Mouse (Mus musculus): ENCODE measurements around the gene Tomm20. TPM values are rescaled to one million over a fixed set of nuclear protein-coding genes. Genes with fewer than 3 reads are reported as not detected.

The Tomm20 gene
- polyA plus RNA-seq, 1 experiment from 2014 or later = 189 TPM

DNA sequence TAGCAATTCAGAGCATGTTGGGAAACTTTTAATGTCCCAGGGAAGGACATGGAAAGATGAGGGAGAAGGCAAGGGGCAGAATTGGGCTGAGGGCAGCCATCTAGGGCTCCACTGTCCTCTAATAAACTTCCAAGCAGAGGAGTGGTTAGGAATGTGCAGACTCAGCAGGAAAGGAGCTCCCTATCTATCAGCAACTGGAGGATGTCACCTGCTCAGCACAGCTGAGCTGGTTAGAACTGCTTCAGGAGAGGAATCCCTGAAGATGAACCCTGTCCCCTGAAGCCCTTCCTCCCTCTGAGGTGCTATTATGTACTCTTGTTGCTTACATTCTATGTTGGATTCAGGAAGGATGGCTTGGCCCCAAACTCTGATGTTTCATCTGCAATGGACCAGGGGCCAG lies 17.6 kb downstream of the Tomm20 start:
- H3K27ac ChIP-seq = no peak overlapping the region
- no peak for ATAC-seq (ENCODE audit: low FRiP score, low read depth)
- H3K36me3 ChIP-seq = peaks cover 16% of the 10 kb centered on the region
- no peaks in the 10 kb centered on the region for H3K27me3 ChIP-seq (replicated peaks)
- H3K4me3 ChIP-seq = no peak overlapping the region
- no peak overlapping the region for H3K4me2 ChIP-seq (replicated peaks)
- H3K4me1 ChIP-seq = no peaks in the 10 kb centered on the region
- no peak overlapping the region for H3K9ac ChIP-seq
- no peaks in the 10 kb centered on the region for H3K9me3 ChIP-seq

DNA sequence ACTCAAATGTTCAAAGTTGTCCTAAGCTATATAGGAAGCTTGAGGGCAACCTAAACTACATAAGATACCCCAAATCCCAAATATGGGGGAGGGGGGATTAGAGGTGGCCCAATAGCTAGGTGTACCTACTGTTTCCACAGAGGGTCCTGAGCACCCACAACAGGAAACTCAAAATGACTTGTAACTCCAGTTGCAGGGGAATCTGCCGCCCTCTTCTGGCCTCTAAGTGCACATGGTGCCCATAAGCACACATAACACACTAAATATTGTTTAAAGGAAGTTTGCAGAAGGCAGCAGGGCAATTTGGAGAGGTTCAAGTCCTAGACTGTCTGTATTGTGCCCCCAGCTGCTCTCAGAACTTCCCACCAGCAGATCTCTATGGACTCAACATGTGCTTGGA lies 18.6 kb downstream of the Tomm20 start:
- 42% methylated on average over 1 of the region's 1 CpGs for WGBS
- no peaks in the 10 kb centered on the region for H3K9me3 ChIP-seq
- H3K9ac ChIP-seq = no peak overlapping the region
- peaks cover 10% of the 10 kb centered on the region; the same call in 1 of the 2 replicates for H3K36me3 ChIP-seq
- no peaks in the 10 kb centered on the region for H3K27me3 ChIP-seq (replicated peaks)
- H3K4me2 ChIP-seq (replicated peaks) = no peak overlapping the region
- no peak for ATAC-seq (ENCODE audit: low FRiP score, low read depth)
- no peaks in the 10 kb centered on the region for H3K4me1 ChIP-seq
- H3K4me3 ChIP-seq = no peak overlapping the region
- H3K27ac ChIP-seq = no peak overlapping the region

DNA sequence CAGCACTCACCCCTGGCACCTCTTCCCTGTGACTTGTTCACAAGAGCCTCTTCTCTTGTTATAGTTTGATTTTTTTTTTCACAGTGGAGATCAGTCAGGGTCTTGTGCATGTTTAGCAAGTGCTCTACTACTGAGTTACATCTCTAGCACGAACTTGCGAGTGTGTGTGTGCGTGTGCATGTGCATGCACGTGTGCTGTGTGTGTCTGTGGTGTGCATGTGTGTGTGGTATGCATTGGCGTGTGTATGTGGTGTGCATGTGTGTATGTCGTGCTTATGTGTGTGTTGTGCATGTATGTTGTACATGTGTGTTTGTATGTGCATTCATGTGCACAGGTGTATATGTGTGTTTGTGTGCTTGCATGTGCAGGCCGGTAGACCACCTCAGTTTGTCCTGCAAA lies 22.7 kb downstream of the Tomm20 start:
- no peaks in the 10 kb centered on the region for H3K4me1 ChIP-seq
- no peaks in the 10 kb centered on the region for H3K9me3 ChIP-seq
- H3K4me3 ChIP-seq = no peak overlapping the region
- no peak overlapping the region for H3K27ac ChIP-seq
- H3K4me2 ChIP-seq (replicated peaks) = no peak overlapping the region
- WGBS = 90% methylated on average over 7 of the region's 7 CpGs
- H3K36me3 ChIP-seq = peaks cover 3% of the 10 kb centered on the region; the same call in 1 of the 2 replicates
- no peaks in the 10 kb centered on the region for H3K27me3 ChIP-seq (replicated peaks)
- no peak overlapping the region for H3K9ac ChIP-seq
- ATAC-seq (ENCODE audit: low FRiP score, low read depth) = no peak

GRCm38 (mm10) chr8:126921432-126921831 lies 24.2 kb downstream of the Tomm20 start:
- H3K4me2 ChIP-seq (replicated peaks) = no peak overlapping the region
- H3K4me1 ChIP-seq = no peaks in the 10 kb centered on the region
- H3K36me3 ChIP-seq = peaks cover 3% of the 10 kb centered on the region; the same call in 1 of the 2 replicates
- H3K9me3 ChIP-seq = no peaks in the 10 kb centered on the region
- H3K9ac ChIP-seq = no peak overlapping the region
- H3K27ac ChIP-seq = no peak overlapping the region
- H3K27me3 ChIP-seq (replicated peaks) = no peaks in the 10 kb centered on the region
- 94% methylated on average over 3 of the region's 3 CpGs for WGBS
- ATAC-seq (ENCODE audit: low FRiP score, low read depth) = no peak
- H3K4me3 ChIP-seq = no peak overlapping the region

DNA sequence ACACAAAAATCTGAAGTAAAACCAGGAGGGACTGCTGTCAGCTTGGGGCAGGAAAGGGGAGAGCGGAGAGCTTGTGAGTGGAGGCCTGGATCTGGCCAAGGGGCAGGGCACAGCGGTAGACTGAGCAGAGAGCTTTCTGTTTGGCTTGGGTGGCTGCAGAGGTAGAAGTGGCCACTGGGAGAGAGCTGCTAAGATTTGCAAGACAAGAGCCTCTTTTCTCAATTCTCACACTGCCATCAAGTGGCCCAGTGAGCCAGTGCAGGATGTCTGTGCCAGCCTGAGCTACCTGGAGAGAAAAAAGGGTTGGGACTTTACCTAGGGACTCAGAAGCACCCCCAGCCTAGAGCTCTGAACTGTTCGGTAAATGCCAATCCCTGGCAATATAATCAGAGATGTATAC lies 24.8 kb downstream of the Tomm20 start:
- H3K4me2 ChIP-seq (replicated peaks) = no peak overlapping the region
- H3K27me3 ChIP-seq (replicated peaks) = no peaks in the 10 kb centered on the region
- H3K4me3 ChIP-seq = no peak overlapping the region
- H3K4me1 ChIP-seq = no peaks in the 10 kb centered on the region
- peak; percentile 68 for ATAC-seq (ENCODE audit: low FRiP score, low read depth)
- no peak overlapping the region for H3K27ac ChIP-seq
- no peaks in the 10 kb centered on the region for H3K9me3 ChIP-seq
- no peak overlapping the region for H3K9ac ChIP-seq
- H3K36me3 ChIP-seq = peaks cover 3% of the 10 kb centered on the region; the same call in 1 of the 2 replicates
- WGBS = 41% methylated on average over 3 of the region's 3 CpGs

GRCm38 (mm10) chr8:126920386-126920785 lies 25.3 kb downstream of the Tomm20 start:
- Histone ChIP-seq H3K9ac (no peak overlapping the region), H3K4me2 (replicated peaks) (no peak overlapping the region), H3K27ac (no peak overlapping the region), H3K4me1 (no peaks in the 10 kb centered on the region), H3K9me3 (no peaks in the 10 kb centered on the region), H3K27me3 (replicated peaks) (no peaks in the 10 kb centered on the region), H3K36me3 (peaks cover 3% of the 10 kb centered on the region; the same call in 1 of the 2 replicates), H3K4me3 (no peak overlapping the region)
- ATAC-seq (ENCODE audit: low FRiP score, low read depth) = no peak
- 81% methylated on average over 6 of the region's 6 CpGs for WGBS

DNA sequence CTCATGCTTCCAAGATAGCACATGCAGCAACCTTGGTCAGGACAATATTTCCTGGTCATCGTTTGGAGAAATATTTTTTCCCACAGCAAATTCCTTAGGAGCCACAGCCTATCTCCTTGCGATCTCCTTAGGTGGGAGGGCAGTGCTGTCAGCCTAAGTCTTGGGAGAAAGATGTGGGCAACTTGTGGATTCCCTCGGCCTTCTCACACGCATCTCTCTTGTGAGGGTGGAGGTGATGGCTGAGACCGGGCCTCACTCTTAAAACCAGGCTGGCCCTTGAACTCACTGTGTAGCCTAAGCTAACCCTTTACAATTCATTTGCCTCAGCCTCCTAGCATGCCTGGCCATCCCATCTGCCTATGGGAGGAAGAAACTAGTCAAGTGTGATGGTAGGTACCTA lies 25.9 kb downstream of the Tomm20 start:
- Histone ChIP-seq H3K4me1 (peaks cover 2% of the 10 kb centered on the region), H3K27me3 (replicated peaks) (no peaks in the 10 kb centered on the region), H3K4me2 (replicated peaks) (no peak overlapping the region), H3K27ac (no peak overlapping the region), H3K4me3 (no peak overlapping the region), H3K9me3 (no peaks in the 10 kb centered on the region), H3K36me3 (peaks cover 3% of the 10 kb centered on the region; the same call in 1 of the 2 replicates), H3K9ac (no peak overlapping the region)
- no peak for ATAC-seq (ENCODE audit: low FRiP score, low read depth)
- 93% methylated on average over 5 of the region's 5 CpGs for WGBS

- Histone ChIP-seq H3K27me3 (replicated peaks) (no peaks in the 10 kb centered on the region), H3K4me2 (replicated peaks) (no peak overlapping the region), H3K9ac (no peak overlapping the region), H3K4me1 (peaks cover 7% of the 10 kb centered on the region), H3K9me3 (no peaks in the 10 kb centered on the region), H3K27ac (no peak overlapping the region), H3K4me3 (no peak overlapping the region), H3K36me3 (peaks cover 3% of the 10 kb centered on the region; the same call in 1 of the 2 replicates)
- no peak for ATAC-seq (ENCODE audit: low FRiP score, low read depth)
- WGBS = 63% methylated on average over 2 of the region's 2 CpGs
These were observed 26.4 kb downstream of the Tomm20 start for GRCm38 (mm10) chr8:126919255-126919654.

- Histone ChIP-seq H3K9me3 (no peaks in the 10 kb centered on the region), H3K4me1 (peaks cover 13% of the 10 kb centered on the region), H3K4me3 (no peak overlapping the region), H3K36me3 (peaks cover 3% of the 10 kb centered on the region; the same call in 1 of the 2 replicates), H3K27ac (no peak overlapping the region), H3K9ac (no peak overlapping the region), H3K27me3 (replicated peaks) (no peaks in the 10 kb centered on the region), H3K4me2 (replicated peaks) (no peak overlapping the region)
- 95% methylated on average over 1 of the region's 1 CpGs for WGBS
- ATAC-seq (ENCODE audit: low FRiP score, low read depth) = no peak
These were observed 27.3 kb downstream of the Tomm20 start for GRCm38 (mm10) chr8:126918356-126918755.

DNA sequence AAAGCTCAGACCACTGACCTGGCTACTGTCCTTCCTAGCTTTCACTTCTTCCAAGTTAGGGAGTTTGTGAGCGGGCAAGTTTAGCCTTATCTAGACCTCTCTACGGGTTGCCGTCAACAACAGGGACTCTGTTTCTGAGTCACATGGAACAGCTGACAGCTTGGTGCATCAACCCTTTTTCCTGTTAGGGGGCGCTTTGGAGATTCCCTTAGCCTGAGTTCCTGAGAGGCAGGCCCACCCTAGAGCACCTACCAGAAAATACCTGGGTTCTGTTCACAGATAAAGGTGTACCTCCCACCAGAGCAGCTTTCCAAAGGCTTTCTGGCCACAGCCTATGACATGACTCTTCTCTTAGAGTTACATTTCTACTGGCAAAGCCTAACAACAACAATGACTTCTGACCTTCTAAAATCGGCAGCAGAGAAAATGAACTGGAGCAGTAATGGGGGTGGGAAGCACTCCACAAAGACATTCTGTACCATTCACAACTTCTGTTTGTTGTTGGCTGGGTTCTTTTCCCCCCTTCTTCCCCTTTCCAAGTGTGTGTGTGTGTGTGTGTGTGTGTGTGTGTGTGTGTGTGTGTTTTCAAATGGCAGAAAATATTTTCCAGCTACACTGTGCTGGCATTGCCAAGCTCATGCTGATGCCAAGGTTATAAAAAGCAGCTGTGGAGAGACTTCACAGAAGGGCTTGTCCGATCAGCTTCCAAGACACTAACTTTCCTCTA lies 28.3 kb downstream of the Tomm20 start:
- 71% methylated on average over 6 of the region's 6 CpGs for WGBS
- no peak for ATAC-seq (ENCODE audit: low FRiP score, low read depth)

DNA sequence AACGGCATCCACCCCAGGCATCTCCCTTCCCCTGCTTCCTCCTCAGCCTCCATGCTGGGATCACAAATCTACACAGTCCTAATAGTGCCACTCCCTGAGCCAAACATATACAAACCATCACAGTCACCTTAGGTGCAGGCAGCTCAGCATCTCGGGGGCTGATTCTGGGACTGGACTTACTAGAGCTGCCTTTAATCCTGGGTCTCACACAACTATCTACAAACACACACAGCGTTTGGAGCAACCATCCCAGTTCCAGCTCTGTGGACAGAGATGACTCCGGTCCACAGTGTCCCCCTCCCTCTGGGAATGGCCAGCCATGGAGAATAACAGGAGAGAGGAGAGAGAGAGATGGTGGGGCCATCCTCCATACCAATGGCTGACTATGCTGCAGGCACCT lies 29.0 kb downstream of the Tomm20 start:
- Histone ChIP-seq H3K9me3 (no peaks in the 10 kb centered on the region), H3K27me3 (replicated peaks) (no peaks in the 10 kb centered on the region), H3K36me3 (no peaks in the 10 kb centered on the region), H3K4me3 (no peak overlapping the region), H3K4me2 (replicated peaks) (no peak overlapping the region), H3K4me1 (peaks cover 14% of the 10 kb centered on the region), H3K27ac (no peak overlapping the region), H3K9ac (no peak overlapping the region)
- ATAC-seq (ENCODE audit: low FRiP score, low read depth) = no peak
- WGBS = 87% methylated on average over 4 of the region's 4 CpGs

More for the DNA sequence above, 28.3 kb downstream of the Tomm20 start:
- peaks cover 14% of the 10 kb centered on the region for H3K4me1 ChIP-seq
- H3K9me3 ChIP-seq = no peaks in the 10 kb centered on the region
- H3K27me3 ChIP-seq (replicated peaks) = no peaks in the 10 kb centered on the region
- no peak overlapping the region for H3K27ac ChIP-seq
- H3K9ac ChIP-seq = no peak overlapping the region
- no peaks in the 10 kb centered on the region for H3K36me3 ChIP-seq
- H3K4me3 ChIP-seq = no peak overlapping the region
- H3K4me2 ChIP-seq (replicated peaks) = no peak overlapping the region

DNA sequence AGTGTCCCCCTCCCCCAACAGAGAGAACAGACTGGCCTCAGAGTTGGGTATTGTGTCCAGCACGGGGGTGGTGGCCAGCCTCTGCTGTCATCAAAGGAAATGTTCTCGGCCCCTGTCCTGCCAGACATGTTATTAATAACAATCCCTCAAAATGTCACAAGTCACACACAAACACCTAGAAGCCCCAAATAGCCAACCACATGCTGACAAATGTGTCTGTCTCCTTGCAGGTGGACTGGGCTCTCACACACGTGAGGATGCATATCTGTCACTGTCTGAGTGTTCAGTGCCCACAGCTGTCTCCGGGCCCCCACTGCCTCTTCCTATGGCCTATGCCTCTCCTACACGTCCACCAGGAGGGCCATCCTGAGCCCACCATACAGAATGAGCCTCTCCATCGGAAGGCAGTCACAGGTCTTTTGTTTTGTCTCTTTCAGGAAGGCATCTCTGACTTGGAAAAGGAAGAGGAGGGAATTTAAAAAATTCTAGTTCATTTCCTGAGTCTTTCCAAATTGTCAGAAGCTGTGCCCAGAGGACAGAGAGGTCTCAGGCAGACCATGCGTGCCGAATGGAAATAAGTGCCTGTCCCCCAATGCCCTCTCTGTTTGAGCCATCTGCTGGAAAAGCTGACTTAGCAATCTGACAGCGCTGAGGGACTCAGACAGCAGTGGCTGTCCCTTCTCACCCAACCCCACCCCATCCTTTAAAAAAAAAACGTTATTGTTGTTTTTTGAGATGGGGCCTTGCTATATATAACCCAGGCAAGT lies 30.9 kb downstream of the Tomm20 start:
- no peak overlapping the region for H3K9ac ChIP-seq

More for the DNA sequence above, 30.9 kb downstream of the Tomm20 start:
- Histone ChIP-seq H3K27ac (no peak overlapping the region), H3K27me3 (replicated peaks) (no peaks in the 10 kb centered on the region), H3K4me2 (replicated peaks) (no peak overlapping the region), H3K4me1 (peaks cover 14% of the 10 kb centered on the region), H3K9me3 (no peaks in the 10 kb centered on the region), H3K36me3 (no peaks in the 10 kb centered on the region), H3K4me3 (no peak overlapping the region)
- no peak for ATAC-seq (ENCODE audit: low FRiP score, low read depth)
- 35% methylated on average over 10 of the region's 10 CpGs for WGBS

Data from neural tube, embryonic 12.5 days (tissue).